Mouse (Mus musculus): ENCODE measurements around the gene Defb25. TPM values are rescaled to one million over a fixed set of nuclear protein-coding genes. Genes with fewer than 3 reads are reported as not detected.

The Defb25 gene
- polyA plus RNA-seq, 1 experiment from 2014 or later = not detected

Other genes starting within 250 kb of the Defb25 start
- 50.8 and 64.8 TPM in 2 replicates for gene Nrsn2, start 246.4 kb downstream of the Defb25 start, polyA plus RNA-seq (2015; fragmentation: Nextera tagmentation; extraction: Ambion mirVana)
- gene Sox12, start 225.0 kb downstream of the Defb25 start, polyA plus RNA-seq (2015; fragmentation: Nextera tagmentation; extraction: Ambion mirVana) = 12.1 and 14.0 TPM in 2 replicates
- gene Zcchc3, start 208.0 kb downstream of the Defb25 start, polyA plus RNA-seq (2015; fragmentation: Nextera tagmentation; extraction: Ambion mirVana) = 12.6 and 14.7 TPM in 2 replicates
- gene 6820408C15Rik, start 207.5 kb downstream of the Defb25 start, polyA plus RNA-seq (2015; fragmentation: Nextera tagmentation; extraction: Ambion mirVana) = 1.7 and 1.8 TPM in 2 replicates
- gene Defb23, start 158.4 kb downstream of the Defb25 start, polyA plus RNA-seq (2015; fragmentation: Nextera tagmentation; extraction: Ambion mirVana) = not detected in 2 replicates
- not detected in 2 replicates for gene Defb20, start 146.0 kb downstream of the Defb25 start, polyA plus RNA-seq (2015; fragmentation: Nextera tagmentation; extraction: Ambion mirVana)
- gene Defb22, start 132.9 kb downstream of the Defb25 start, polyA plus RNA-seq (2015; fragmentation: Nextera tagmentation; extraction: Ambion mirVana) = not detected in 2 replicates
- not detected in 2 replicates for gene Defb26, start 111.4 kb downstream of the Defb25 start, polyA plus RNA-seq (2015; fragmentation: Nextera tagmentation; extraction: Ambion mirVana)
- gene Defb28, start 104.8 kb downstream of the Defb25 start, polyA plus RNA-seq (2015; fragmentation: Nextera tagmentation; extraction: Ambion mirVana) = not detected in 2 replicates
- not detected in 2 replicates for gene Defb29, start 83.0 kb downstream of the Defb25 start, polyA plus RNA-seq (2015; fragmentation: Nextera tagmentation; extraction: Ambion mirVana)
- not detected in 2 replicates for gene Gm17416, start 53.7 kb downstream of the Defb25 start, polyA plus RNA-seq (2015; fragmentation: Nextera tagmentation; extraction: Ambion mirVana)
- gene Defb21, start 50.3 kb downstream of the Defb25 start, polyA plus RNA-seq (2015; fragmentation: Nextera tagmentation; extraction: Ambion mirVana) = not detected in 2 replicates
- gene Defb19, start 42.7 kb downstream of the Defb25 start, polyA plus RNA-seq (2015; fragmentation: Nextera tagmentation; extraction: Ambion mirVana) = not detected in 2 replicates
- gene Defb45, start 23.7 kb downstream of the Defb25 start, polyA plus RNA-seq (2015; fragmentation: Nextera tagmentation; extraction: Ambion mirVana) = not detected in 2 replicates
- not detected in 2 replicates for gene Defb36, start 18.7 kb downstream of the Defb25 start, polyA plus RNA-seq (2015; fragmentation: Nextera tagmentation; extraction: Ambion mirVana)
- gene Rem1, start 3.9 kb upstream of the Defb25 start, polyA plus RNA-seq (2015; fragmentation: Nextera tagmentation; extraction: Ambion mirVana) = 0.45 and 0.89 TPM in 2 replicates
- 181 and 187 TPM in 2 replicates for gene H13, start 46.4 kb upstream of the Defb25 start, polyA plus RNA-seq (2015; fragmentation: Nextera tagmentation; extraction: Ambion mirVana)
- gene Mcts2, start 64.0 kb upstream of the Defb25 start, polyA plus RNA-seq (2015; fragmentation: Nextera tagmentation; extraction: Ambion mirVana) = 31.1 and 34.4 TPM in 2 replicates
- 23.7 and 35.7 TPM in 2 replicates for gene Id1, start 113.2 kb upstream of the Defb25 start, polyA plus RNA-seq (2015; fragmentation: Nextera tagmentation; extraction: Ambion mirVana)
- gene Cox4i2, start 131.1 kb upstream of the Defb25 start, polyA plus RNA-seq (2015; fragmentation: Nextera tagmentation; extraction: Ambion mirVana) = 5.0 and 5.4 TPM in 2 replicates
- gene Bcl2l1, start 208.7 kb upstream of the Defb25 start, polyA plus RNA-seq (2015; fragmentation: Nextera tagmentation; extraction: Ambion mirVana) = 186 and 194 TPM in 2 replicates
- gene Tpx2, start 224.9 kb upstream of the Defb25 start, polyA plus RNA-seq (2015; fragmentation: Nextera tagmentation; extraction: Ambion mirVana) = 10.5 and 11.1 TPM in 2 replicates

All from midbrain, embryonic 16.5 days (tissue).